Mouse (Mus musculus) midbrain, postnatal 0 days (tissue): ENCODE results near the gene Clec1b. TPM values are rescaled to one million over a fixed set of nuclear protein-coding genes. Genes with fewer than 3 reads are reported as not detected.

Experiments
- ATAC-seq: fragments of 200-750 bp; cut with Nextera tagmentation; 2 replicates; pipeline ENCODE4 v1.8.0; 2017; ENCODE audit warnings: moderate number of reproducible peaks, mild to moderate bottlenecking, moderate TSS enrichment, moderate library complexity; ENCODE audit not compliant: low FRiP score
- DNase-seq: peaks from one replicate; pipeline ENCODE4 v3.0.0-alpha.2; 2015; ENCODE audit warnings: low spot score
- H3K27ac ChIP-seq: fragments of 300-500 bp; sonication (generic); 2 replicates; pipeline ENCODE4 v1.5.1; 2014; ENCODE audit warnings: low read depth, mild to moderate bottlenecking, low read length, mixed read lengths
- H3K27me3 ChIP-seq: fragments of 300-500 bp; sonication (generic); 2 replicates; pipeline ENCODE4 v1.6.1; 2014; ENCODE audit warnings: low read length, control low read depth, mixed read lengths; ENCODE audit not compliant: insufficient read depth
- H3K36me3 ChIP-seq: fragments of 300-500 bp; sonication (generic); 2 replicates; pipeline ENCODE4 v1.6.1; 2014; ENCODE audit warnings: low read length, control low read depth, mixed read lengths; ENCODE audit not compliant: insufficient read depth
- H3K4me1 ChIP-seq: fragments of 300-500 bp; sonication (generic); 2 replicates; pipeline ENCODE4 v1.6.1; 2014; ENCODE audit warnings: mild to moderate bottlenecking, control low read depth, antibody characterized with exemption, low read length, mixed read lengths; ENCODE audit not compliant: insufficient read depth
- H3K4me2 ChIP-seq: fragments of 300-500 bp; sonication (generic); 2 replicates; pipeline ENCODE4 v1.6.1; 2014; ENCODE audit warnings: low read depth, mild to moderate bottlenecking, low read length, mixed read lengths; ENCODE audit not compliant: poor library complexity, severe bottlenecking
- H3K4me3 ChIP-seq: fragments of 300-500 bp; sonication (generic); 2 replicates; pipeline ENCODE4 v1.5.1; 2014; ENCODE audit warnings: low read depth, mild to moderate bottlenecking, low read length, moderate library complexity
- H3K9ac ChIP-seq: fragments of 300-500 bp; sonication (generic); replicated peaks from 2 replicates; pipeline ENCODE4 v1.6.1; 2014; ENCODE audit warnings: mild to moderate bottlenecking, low read length, moderate library complexity, mixed read lengths; ENCODE audit not compliant: poor library complexity, severe bottlenecking
- H3K9me3 ChIP-seq: fragments of 300-500 bp; sonication (generic); 2 replicates; pipeline ENCODE4 v1.6.1; 2016; ENCODE audit warnings: low read length, control low read depth
- CTCF ChIP-seq: IDR thresholded peaks from 2 replicates; pipeline ENCODE4 v1.5.1; 2016; ENCODE audit warnings: antibody characterized with exemption, mild to moderate bottlenecking
- WGBS: fragments of 180-500 bp; shearing (Covaris S2); extraction: QIAGEN DNeasy Blood & Tissue Kit; methylation state at CpG from one replicate; pipeline ENCODE4 v1.1.7; 2014; 5-methylcytosine and 5-hydroxymethylcytosine counted together
- polyA plus RNA-seq: library from polyadenylated mRNA; unstranded; fragments of >200 nt; fragmentation: Nextera tagmentation; extraction: Ambion mirVana; gene quantifications from 2 replicates; pipeline ENCODE4 v1.2.1, GENCODE M21; 2015
- total RNA-seq: library from RNA; depleted of rRNA; stranded (reverse); fragments of >200 nt; gene quantifications from 2 replicates; pipeline ENCODE4 v1.2.3, GENCODE M21; 2014

The Clec1b gene
- total and polyA plus RNA-seq, 2 experiments from 2014 or later = 0.46 TPM; not detected in 1

GRCm38 (mm10) chr6:129422311-129422710 lies 25.2 kb downstream of the Clec1b start:
- no peak overlapping the region for H3K27ac ChIP-seq
- no peaks in the 10 kb centered on the region for H3K9me3 ChIP-seq
- no peak overlapping the region for H3K4me3 ChIP-seq
- H3K9ac ChIP-seq = no peak overlapping the region
- ATAC-seq (no peak), DNase-seq (no peak)
- no peaks in the 10 kb centered on the region for H3K36me3 ChIP-seq
- no peaks in the 10 kb centered on the region for H3K4me1 ChIP-seq
- H3K27me3 ChIP-seq = no peaks in the 10 kb centered on the region
- no peak for TF ChIP-seq CTCF
- no peak overlapping the region for H3K4me2 ChIP-seq
- WGBS = 83% methylated on average over 3 of the region's 3 CpGs

- Histone ChIP-seq H3K9me3 (no peaks in the 10 kb centered on the region), H3K4me2 (no peak overlapping the region), H3K4me3 (no peak overlapping the region), H3K27ac (no peak overlapping the region), H3K9ac (no peak overlapping the region), H3K36me3 (no peaks in the 10 kb centered on the region), H3K4me1 (no peaks in the 10 kb centered on the region), H3K27me3 (no peaks in the 10 kb centered on the region)
- WGBS = 65% methylated on average over 4 of the region's 4 CpGs
- peak; percentile 36 for DNase-seq
- no peak for ATAC-seq
- TF ChIP-seq CTCF = no peak
These were observed 26.1 kb downstream of the Clec1b start for GRCm38 (mm10) chr6:129423040-129423733.

GRCm38 (mm10) chr6:129423734-129424072 lies 26.6 kb downstream of the Clec1b start:
- H3K4me2 ChIP-seq = no peak overlapping the region
- H3K27ac ChIP-seq = no peak overlapping the region
- ATAC-seq = peak; percentile 76
- no peaks in the 10 kb centered on the region for H3K27me3 ChIP-seq
- H3K9me3 ChIP-seq = no peaks in the 10 kb centered on the region
- H3K4me1 ChIP-seq = no peaks in the 10 kb centered on the region
- H3K4me3 ChIP-seq = no peak overlapping the region
- peak; percentile 81 for TF ChIP-seq CTCF
- 12% methylated on average over 1 of the region's 1 CpGs for WGBS
- H3K36me3 ChIP-seq = no peaks in the 10 kb centered on the region
- H3K9ac ChIP-seq = no peak overlapping the region
- peak; percentile 72 for DNase-seq

GRCm38 (mm10) chr6:129425217-129425616 lies 28.1 kb downstream of the Clec1b start:
- Histone ChIP-seq H3K27me3 (no peaks in the 10 kb centered on the region), H3K27ac (no peak overlapping the region), H3K9ac (no peak overlapping the region), H3K4me3 (no peak overlapping the region), H3K36me3 (no peaks in the 10 kb centered on the region), H3K9me3 (no peaks in the 10 kb centered on the region), H3K4me1 (no peaks in the 10 kb centered on the region), H3K4me2 (no peak overlapping the region)
- WGBS = 79% methylated on average over 5 of the region's 5 CpGs
- DNase-seq (no peak), ATAC-seq (no peak)
- no peak for TF ChIP-seq CTCF

- no peak overlapping the region for H3K4me2 ChIP-seq
- ATAC-seq (no peak), DNase-seq (no peak)
- H3K27me3 ChIP-seq = no peaks in the 10 kb centered on the region
- H3K36me3 ChIP-seq = no peaks in the 10 kb centered on the region
- 38% methylated on average over 5 of the region's 5 CpGs for WGBS
- TF ChIP-seq CTCF = no peak
- H3K27ac ChIP-seq = no peak overlapping the region
- H3K4me3 ChIP-seq = no peak overlapping the region
- H3K9me3 ChIP-seq = no peaks in the 10 kb centered on the region
- no peak overlapping the region for H3K9ac ChIP-seq
- no peaks in the 10 kb centered on the region for H3K4me1 ChIP-seq
These were observed 28.7 kb downstream of the Clec1b start for GRCm38 (mm10) chr6:129425812-129426211.

GRCm38 (mm10) chr6:129427281-129427680 lies 30.2 kb downstream of the Clec1b start:
- ATAC-seq (no peak), DNase-seq (no peak)
- Histone ChIP-seq H3K4me1 (no peaks in the 10 kb centered on the region), H3K27me3 (no peaks in the 10 kb centered on the region), H3K27ac (no peak overlapping the region), H3K4me3 (no peak overlapping the region), H3K9ac (no peak overlapping the region), H3K9me3 (no peaks in the 10 kb centered on the region), H3K4me2 (no peak overlapping the region), H3K36me3 (no peaks in the 10 kb centered on the region)
- WGBS = 87% methylated on average over 4 of the region's 4 CpGs
- TF ChIP-seq CTCF = no peak
